Comparison of ENCODE assay signal across 8 mouse cellular contexts in genomic region chr10:41934633-41935475, GRCm38 (mm10).
A peak's percentile ranks its signal among the peaks of the same experiment; 100 is the strongest.
DNase-seq lines count a peak whose midpoint lies in the region; ATAC-seq and TF ChIP-seq lines count a peak whose summit lies in the region.

No protein-coding gene starts in this region.

- TF ChIP-seq CTCF in layer of hippocampus, adult 2 months (conservative IDR thresholded peaks at IDR 0.05), result no peak; the same call in 1 of the 2 replicates
- TF ChIP-seq CTCF in lung, adult 2 months (IDR thresholded peaks at IDR 0.05; ENCODE audit: insufficient read depth, low read length), result no peak

- peak overlapping the region; percentile 88 for H3K27ac ChIP-seq in layer of hippocampus, adult 2 months

- intact Hi-C loops in heart, postnatal 36 days (cut with DNase I), result loop anchor here (1.0 to 5.0 kb wide), 3 partner anchors 48 to 104 kb away; no protein-coding TSS in a partner anchor

- peaks cover 17% of the 10 kb centered on the region for H3K4me1 ChIP-seq in lung, adult 2 months (ENCODE audit: control insufficient read depth, insufficient read depth, low read length)

- DNase-seq in ES-CJ7 (ENCODE audit: low read depth, low spot score), result peak; percentile 35
- peak; percentile 94 for DNase-seq in cerebellum, adult 8-10 months
- DNase-seq in heart, postnatal 36 days, result peak; percentile 86 to 91
- peak; percentile 85 to 88 for DNase-seq in layer of hippocampus, adult 2 months (ENCODE audit: low spot score in 2 of 2)
- peak; percentile 79 for DNase-seq in lung, adult 2 months
- peak; percentile 80 for DNase-seq in ovary, postnatal 14 days (ENCODE audit: low spot score)
- no peak for DNase-seq in B cell, adult 2 months

- WGBS in lung, adult 2 months, result 10% methylated on average over 21 of the region's 21 CpGs

- H3K4me3 ChIP-seq in layer of hippocampus, adult 2 months, result peak overlapping the region; percentile 38
- peak overlapping the region; percentile 2 for H3K4me3 ChIP-seq in lung, adult 2 months (replicated peaks; ENCODE audit: extremely low read depth, low read depth, low read length)

- TF ChIP-seq POLR2A in lung, adult 2 months (IDR thresholded peaks at IDR 0.05; ENCODE audit: borderline replicate concordance, extremely low read depth, low read depth, low read length), result no peak

- ATAC-seq in frontal cortex, adult (ENCODE audit: low TSS enrichment), result peak; percentile 26

Comparison
In these comparisons a context has a peak if more than half of its experiments do, and no peak if none do; other contexts are left out.
1. DNase-seq: peak in ES-CJ7 (single experiment), cerebellum, adult 8-10 months (single experiment), heart, postnatal 36 days (2 of 2), layer of hippocampus, adult 2 months (2 of 2), lung, adult 2 months (single experiment) and ovary, postnatal 14 days (single experiment); none in B cell, adult 2 months (0 of 2).